Mouse (Mus musculus) adrenal gland, postnatal 4 days (tissue): ENCODE data around the gene Zdhhc8. TPM values are rescaled to one million over a fixed set of nuclear protein-coding genes. Genes with fewer than 3 reads are reported as not detected.
A peak's percentile ranks its signal among the peaks of the same experiment; 100 is the strongest.

Experiments
- DNase-seq, 2 experiments: peaks; one replicate each; pipeline ENCODE4 v3.0.0; 2021 to 2022; ENCODE audit warnings: low spot score in 2 of 2, mixed read lengths in 2 of 2
- total RNA-seq, 2 experiments: library from RNA; stranded (reverse); gene quantifications; 2 replicates each; pipeline ENCODE4 v1.2.3; 2021

The Zdhhc8 gene
- total RNA-seq, 2 experiments from 2014 or later, result 26.7 to 27.0 TPM

DNA sequence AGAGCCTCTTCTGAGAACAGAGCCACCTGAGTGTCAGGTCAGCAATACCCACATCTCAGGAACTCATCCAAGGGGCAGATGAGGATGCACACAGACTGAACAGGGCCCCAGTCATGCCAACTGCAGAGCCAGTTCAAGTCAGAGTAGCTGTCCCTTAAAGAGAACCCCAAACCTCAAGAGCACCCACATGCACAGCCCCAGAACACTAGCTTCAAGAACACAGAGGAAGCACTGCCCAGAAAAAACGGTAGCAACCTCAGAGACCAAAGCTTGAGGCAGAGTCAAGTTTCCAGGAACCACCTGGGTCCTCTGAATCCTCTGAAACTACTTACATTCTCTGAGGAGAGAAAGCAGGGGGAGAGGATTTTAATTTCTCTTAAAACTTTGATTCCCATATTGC, 1.5 kb downstream of the Zdhhc8 start:
- no peak for DNase-seq

DNA sequence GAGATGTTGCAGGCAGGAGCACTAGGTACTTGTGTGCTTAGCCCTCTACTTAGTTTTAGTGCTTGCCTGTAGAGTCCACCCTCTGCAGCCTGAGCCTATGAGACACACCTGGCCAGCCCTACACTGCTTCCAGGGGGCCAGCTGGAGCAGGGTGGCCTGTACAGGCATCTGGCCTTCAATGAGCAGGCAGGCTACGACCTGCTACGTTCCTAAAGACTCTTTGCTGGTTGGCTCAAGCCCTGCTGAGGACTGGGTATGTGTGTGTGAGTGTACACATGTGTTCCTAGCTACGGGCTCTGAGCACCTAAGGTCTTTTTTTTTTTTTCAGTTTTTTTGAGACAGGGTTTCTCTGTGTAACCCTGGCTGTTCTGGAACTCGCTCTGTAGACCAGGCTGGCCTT, 3.5 kb downstream of the Zdhhc8 start:
- no peak for DNase-seq

DNA sequence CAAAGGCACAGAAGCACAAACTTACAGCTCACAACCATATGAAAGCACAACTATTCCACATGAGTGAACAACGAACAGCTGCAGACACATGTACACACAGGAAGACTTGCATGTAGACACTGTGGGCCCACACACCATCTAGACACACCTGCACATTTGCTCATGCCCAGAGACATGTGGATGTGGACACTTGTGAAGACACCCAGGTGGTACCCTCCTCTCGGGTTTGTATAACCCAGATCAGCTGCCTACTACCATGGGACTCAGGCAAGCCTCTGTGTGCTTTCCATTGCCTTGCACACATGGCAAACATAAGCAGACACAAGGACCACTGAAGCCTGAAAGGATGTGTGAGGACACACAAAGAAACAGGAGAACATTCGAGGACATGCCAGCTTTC, 3.9 kb downstream of the Zdhhc8 start:
- no peak for DNase-seq

GRCm38 (mm10) chr16:18230617-18231016, 4.3 kb downstream of the Zdhhc8 start:
- DNase-seq, result no peak

DNA sequence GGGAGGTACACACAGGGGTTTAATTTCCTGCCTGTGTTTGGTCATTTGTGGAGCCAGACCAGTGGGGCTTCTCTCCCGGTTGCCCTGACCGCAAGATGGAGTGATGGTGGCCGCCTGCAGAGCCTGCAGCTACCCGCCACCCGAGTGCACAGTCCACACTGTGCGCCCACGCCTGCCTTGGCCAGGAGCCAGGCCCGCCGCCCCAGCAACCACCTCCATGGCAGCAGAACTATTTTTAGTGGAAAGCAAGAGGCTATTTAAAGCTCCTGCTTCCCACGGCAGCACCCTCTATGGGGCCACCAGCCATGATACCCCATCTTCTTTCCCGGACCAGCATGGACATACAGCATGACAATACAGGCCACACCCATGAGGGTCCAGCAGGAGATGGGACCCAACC, 5.3 kb downstream of the Zdhhc8 start:
- no peak for DNase-seq

DNA sequence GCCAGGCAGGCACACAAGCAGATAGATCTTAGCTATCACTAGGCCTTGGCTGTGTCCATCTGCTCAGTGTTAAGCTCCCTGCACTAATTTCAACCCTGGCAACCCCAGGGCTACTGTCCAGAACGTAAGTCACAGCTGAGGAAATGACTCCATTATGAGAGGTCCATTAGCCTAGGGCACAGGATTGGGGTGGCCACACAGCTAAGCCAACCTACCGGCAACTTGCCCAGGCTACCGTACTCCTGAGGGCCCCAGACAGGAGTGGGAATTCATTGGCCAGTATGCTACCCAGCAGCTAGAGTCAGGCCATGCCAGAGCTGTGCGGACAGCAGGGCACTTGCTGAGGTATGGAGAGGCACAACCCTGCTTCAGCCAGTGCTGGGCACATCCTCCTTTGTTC, 6.1 kb downstream of the Zdhhc8 start:
- DNase-seq, result no peak

DNA sequence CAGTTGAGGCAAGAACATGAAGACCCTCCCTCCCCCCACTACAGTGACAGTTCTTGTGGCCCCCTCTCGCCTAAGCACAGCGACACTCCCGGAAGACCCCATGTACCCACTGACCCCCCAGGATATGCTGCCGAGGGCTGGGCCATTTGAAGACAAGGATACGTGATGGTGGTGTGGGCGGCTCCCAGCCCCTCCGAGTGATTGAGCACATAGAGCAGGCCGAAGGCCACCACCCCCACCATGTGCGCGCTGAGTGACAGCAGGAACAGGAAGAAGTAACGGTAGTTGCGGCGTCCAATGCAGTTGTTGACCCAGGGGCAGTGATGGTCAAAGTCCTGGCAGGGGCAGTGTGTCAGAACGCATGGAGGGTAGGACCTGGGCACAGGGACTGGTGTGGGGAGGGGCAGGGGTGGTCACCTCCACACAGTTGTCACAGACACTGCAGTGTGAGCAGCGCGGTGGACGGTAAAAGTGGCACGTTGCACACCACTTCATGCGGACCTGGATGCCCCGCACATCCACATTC, 7.0 kb downstream of the Zdhhc8 start:
- DNase-seq, result no peak

DNA sequence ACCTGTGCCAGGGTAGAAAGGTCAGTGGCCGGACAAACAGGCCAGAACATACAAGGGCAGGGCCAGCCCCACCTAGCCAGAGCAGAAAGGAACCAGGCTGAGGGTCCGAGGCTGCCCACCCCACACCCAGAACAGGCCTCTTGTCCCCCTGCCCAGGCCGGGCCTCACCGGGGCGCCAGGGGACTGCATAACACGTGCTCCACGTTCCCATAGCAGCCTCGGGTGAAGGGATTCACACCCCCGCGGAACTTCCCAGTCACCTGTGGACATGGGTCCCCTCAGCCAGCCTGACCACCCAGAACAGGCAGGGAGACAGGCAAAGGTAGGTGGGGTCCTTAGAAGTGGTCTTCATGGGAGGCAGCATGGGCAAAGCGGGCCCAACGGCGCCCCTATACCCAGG, 7.7 kb downstream of the Zdhhc8 start:
- DNase-seq, result no peak

GRCm38 (mm10) chr16:18222188-18222587, 12.7 kb downstream of the Zdhhc8 start:
- DNase-seq, result no peak

DNA sequence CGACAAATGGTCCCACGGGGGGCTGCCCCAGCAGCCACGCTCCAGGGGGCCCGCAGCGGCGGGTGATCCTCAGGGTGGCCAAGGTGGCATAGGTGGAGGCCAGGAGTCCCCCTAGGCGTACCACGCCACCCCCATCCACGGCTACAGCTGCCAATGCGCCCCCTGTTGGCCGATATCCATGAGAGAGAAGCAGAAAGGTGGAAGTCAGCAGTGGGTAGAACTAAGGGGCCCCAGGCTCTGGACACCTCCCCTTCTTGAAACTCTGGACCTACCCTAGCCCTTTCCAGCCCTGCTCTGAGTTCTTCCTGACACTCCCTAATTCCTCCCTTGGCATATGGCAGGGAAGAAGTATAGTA, 13.4 kb downstream of the Zdhhc8 start:
- DNase-seq, result no peak

- DNase-seq, result no peak
Measured at GRCm38 (mm10) chr16:18220856-18221542, 13.9 kb downstream of the Zdhhc8 start.

GRCm38 (mm10) chr16:18220001-18220400, 14.9 kb downstream of the Zdhhc8 start:
- no peak for DNase-seq

GRCm38 (mm10) chr16:18218580-18218996, 16.3 kb downstream of the Zdhhc8 start:
- no peak for DNase-seq

- no peak for DNase-seq
Measured at GRCm38 (mm10) chr16:18217579-18217978, 17.4 kb downstream of the Zdhhc8 start, which contains the start of gene Ccdc188. Ccdc188 (plus strand) TSS chr16:18217879.

DNA sequence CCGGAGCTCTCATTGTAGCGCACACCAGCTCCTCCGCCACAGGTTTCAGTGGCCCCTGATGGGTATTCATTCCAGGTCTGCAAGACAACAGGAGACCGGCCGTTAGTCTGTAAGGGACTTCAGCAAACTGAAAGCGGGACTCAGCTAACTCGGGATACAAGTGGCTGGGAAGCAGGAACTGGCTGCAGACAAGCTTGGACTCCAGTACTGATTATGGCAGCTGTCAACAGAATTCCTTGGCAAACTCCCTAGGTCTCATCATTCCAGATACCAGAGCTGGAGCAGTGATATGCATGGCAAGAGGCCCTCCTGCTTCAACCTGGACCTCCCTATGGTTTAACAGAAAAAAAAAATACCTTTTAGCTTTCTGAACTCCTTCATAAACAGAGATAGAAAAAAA, 20.1 kb downstream of the Zdhhc8 start:
- no peak for DNase-seq

- DNase-seq, result no peak
Measured at GRCm38 (mm10) chr16:18213689-18214088, 21.2 kb downstream of the Zdhhc8 start.

DNA sequence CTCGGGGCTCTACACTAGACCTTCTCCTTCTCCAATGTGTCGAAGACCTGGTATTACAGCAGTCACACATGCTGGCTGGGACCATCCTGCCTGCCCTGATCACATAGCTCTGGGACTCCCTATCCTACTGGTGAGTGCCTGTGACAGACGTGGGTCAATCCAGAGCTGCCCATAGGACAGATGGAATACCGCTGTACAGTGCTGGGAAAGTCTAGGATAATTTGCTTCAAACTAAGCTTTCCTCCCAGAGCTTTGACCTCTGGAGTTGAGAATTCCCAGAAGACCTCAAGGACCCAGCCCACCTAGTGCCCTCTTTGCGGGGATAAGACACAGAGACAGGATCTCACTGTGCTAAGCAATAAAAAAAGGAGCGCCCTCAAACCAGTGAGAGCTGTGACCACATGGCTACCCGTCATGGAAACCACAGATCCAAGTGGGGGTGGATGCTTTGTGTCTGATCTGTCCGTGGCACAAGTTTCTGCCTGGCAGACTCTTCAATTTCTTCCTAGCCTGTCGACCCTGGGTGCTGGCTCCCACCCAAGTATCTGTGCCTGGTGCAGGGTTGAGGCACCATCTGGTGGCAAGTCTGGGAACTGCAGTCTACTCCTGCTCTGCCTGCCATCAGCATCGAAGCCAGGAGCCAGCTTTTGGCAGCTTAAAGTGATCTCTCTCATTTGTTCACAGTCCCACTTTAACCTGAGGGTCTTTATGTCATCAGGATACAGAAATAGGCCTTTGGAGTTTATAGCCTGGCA, 23.3 kb downstream of the Zdhhc8 start:
- DNase-seq, result peak; percentile 72 to 76

- DNase-seq, result peak in 1 of 2 experiments; percentile 46
Measured at GRCm38 (mm10) chr16:18210701-18211416, 24.1 kb downstream of the Zdhhc8 start.

DNA sequence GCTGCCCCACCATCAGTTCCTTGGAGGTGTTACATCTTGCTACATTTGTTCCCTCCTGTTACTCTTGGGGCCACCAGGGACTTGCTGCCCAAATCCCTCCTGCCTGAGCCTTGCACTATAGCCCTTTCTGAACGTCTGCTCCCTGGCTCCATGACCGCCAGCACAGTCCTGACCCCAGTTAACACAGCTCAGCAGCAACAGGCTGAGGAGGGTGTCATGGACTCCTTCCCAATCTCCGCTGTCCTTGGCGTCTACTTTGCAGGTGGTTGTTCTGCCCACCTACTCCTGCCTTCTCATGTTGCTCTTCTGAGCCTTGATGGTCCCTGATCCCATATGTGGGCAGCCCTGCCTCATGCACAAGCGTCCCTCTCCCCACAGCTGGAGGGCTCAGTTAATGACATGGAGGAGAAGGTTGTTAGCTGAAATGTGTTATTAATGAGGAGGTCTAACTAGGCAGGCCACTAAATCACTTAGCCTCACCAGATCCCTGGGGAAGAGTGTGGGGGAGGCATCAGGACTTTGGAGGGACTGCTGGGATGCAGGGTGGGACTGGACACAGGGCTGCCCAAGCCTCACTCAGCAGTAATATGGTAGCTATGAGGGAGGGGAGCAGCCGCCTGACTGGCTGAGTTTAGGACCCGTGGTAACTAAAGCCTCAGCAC, 31.4 kb downstream of the Zdhhc8 start:
- DNase-seq, result no peak

DNA sequence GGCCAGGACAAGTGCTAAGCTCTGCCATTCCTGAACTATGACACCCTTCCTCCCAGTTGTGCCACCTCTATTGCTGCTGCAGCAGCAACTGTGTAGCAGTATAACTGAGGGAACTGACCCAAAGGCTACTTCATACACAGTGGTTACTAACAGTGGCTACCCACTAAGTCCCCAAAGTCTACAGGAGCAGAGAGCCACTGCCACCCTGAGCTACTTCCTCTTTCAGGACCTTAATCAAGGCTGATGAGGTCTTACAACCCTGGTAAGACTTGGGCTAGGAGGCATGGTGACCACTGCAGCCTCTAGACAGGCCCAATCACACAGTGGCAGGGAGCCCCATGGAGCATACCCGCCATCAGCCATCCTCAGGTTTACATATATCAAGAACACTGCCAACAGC, 32.9 kb downstream of the Zdhhc8 start:
- DNase-seq, result no peak

DNA sequence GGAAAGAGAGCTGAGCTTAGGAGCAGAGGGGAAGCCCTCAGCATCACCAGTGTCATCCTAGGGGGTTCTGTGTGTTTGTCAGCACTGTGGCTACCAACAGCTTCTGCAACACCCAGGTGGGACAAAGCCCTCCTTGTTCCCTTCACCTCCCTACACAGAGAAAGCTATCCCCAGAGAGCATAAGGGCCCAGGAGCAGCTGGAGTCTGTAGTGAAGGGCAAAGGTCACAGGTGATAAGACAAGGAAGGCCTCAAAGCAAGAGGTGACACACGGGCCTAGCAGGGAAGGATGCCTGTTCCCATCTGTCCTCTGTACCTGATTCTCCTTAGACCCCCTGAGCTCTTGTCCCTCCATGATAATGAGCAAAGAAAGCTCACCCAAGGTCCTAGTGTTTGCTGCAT, 33.3 kb downstream of the Zdhhc8 start:
- no peak for DNase-seq
